Mouse (Mus musculus) stomach, embryonic 14.5 days (tissue): ENCODE results near the gene Abl1. TPM values are rescaled to one million over a fixed set of nuclear protein-coding genes. Genes with fewer than 3 reads are reported as not detected.

Experiments used
- ATAC-seq: fragments of 200-750 bp; cut with Nextera tagmentation; 2 replicates; pipeline ENCODE4 v1.8.0; 2017; ENCODE audit warnings: low read depth, moderate TSS enrichment; ENCODE audit not compliant: insufficient number of reproducible peaks, insufficient read depth, low FRiP score
- H3K27ac ChIP-seq: fragments of 300-500 bp; sonication (generic); 2 replicates; pipeline ENCODE4 v1.5.1; 2014; ENCODE audit warnings: mild to moderate bottlenecking, low read length, moderate library complexity, mixed read lengths
- H3K27me3 ChIP-seq: fragments of 300-500 bp; sonication (generic); 2 replicates; pipeline ENCODE4 v1.6.1; 2014; ENCODE audit warnings: low read length, control low read depth, mixed read lengths; ENCODE audit not compliant: control insufficient read depth, insufficient read depth
- H3K36me3 ChIP-seq: fragments of 300-500 bp; sonication (generic); 2 replicates; pipeline ENCODE4 v1.6.1; 2014; ENCODE audit warnings: mild to moderate bottlenecking, control low read depth, low read length, moderate library complexity, mixed read lengths; ENCODE audit not compliant: control insufficient read depth, insufficient read depth
- H3K4me1 ChIP-seq: fragments of 300-500 bp; sonication (generic); 2 replicates; pipeline ENCODE4 v1.6.1; 2014; ENCODE audit warnings: low read length, control low read depth, mixed read lengths; ENCODE audit not compliant: control insufficient read depth, insufficient read depth
- H3K4me2 ChIP-seq: fragments of 300-500 bp; sonication (generic); replicated peaks from 2 replicates; pipeline ENCODE4 v1.6.1; 2014; ENCODE audit warnings: low read depth, low read length, control low read depth
- H3K4me3 ChIP-seq: fragments of 300-500 bp; sonication (generic); 2 replicates; pipeline ENCODE4 v1.5.1; 2014; ENCODE audit warnings: low read depth, low read length, control low read depth
- H3K9ac ChIP-seq: fragments of 300-500 bp; sonication (generic); replicated peaks from 2 replicates; pipeline ENCODE4 v1.6.1; 2014; ENCODE audit warnings: low read depth, mild to moderate bottlenecking, control low read depth, low read length, moderate library complexity, mixed read lengths
- H3K9me3 ChIP-seq: fragments of 300-500 bp; sonication (generic); 2 replicates; pipeline ENCODE4 v1.6.1; 2016; ENCODE audit warnings: low read depth, low read length, control low read depth; ENCODE audit not compliant: control insufficient read depth
- WGBS: fragments of 180-500 bp; shearing (Covaris S2); extraction: QIAGEN DNeasy Blood & Tissue Kit; methylation state at CpG from one replicate; pipeline ENCODE4 v1.1.7; 2014; 5-methylcytosine and 5-hydroxymethylcytosine counted together
- polyA plus RNA-seq: library from polyadenylated mRNA; unstranded; fragments of >200 nt; fragmentation: Nextera tagmentation; extraction: Ambion mirVana; gene quantifications from 2 replicates; pipeline ENCODE4 v1.2.1, GENCODE M21; 2014

Gene Abl1
- polyA plus RNA-seq, 1 experiment from 2014 or later: 46.4 TPM

DNA sequence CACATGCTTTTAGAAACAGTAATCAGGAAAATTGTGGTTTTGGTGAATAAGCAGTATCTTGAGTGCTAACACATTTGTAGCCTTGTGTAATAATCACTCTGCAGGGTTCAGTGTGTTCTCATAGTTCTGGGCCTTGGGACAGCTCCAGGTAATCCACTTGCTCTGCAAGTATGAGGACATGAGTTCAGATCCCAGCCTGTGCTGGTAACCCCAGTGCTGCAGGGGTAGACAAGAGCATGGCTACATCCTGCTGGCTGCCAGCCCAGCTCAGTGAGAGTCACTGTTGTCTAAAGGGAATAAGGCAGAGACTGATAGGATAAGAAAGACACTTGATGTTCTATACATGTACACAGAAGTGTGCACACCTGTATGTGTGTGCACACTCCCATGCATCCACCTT is 17.7 kb downstream of the Abl1 start:
- H3K4me2 ChIP-seq: no peak overlapping the region
- no peaks in the 10 kb centered on the region for H3K36me3 ChIP-seq
- no peaks in the 10 kb centered on the region for H3K4me1 ChIP-seq
- no peak for ATAC-seq
- H3K4me3 ChIP-seq: no peak overlapping the region
- H3K27me3 ChIP-seq: no peaks in the 10 kb centered on the region
- H3K9me3 ChIP-seq: no peaks in the 10 kb centered on the region
- no peak overlapping the region for H3K9ac ChIP-seq
- no peak overlapping the region for H3K27ac ChIP-seq

DNA sequence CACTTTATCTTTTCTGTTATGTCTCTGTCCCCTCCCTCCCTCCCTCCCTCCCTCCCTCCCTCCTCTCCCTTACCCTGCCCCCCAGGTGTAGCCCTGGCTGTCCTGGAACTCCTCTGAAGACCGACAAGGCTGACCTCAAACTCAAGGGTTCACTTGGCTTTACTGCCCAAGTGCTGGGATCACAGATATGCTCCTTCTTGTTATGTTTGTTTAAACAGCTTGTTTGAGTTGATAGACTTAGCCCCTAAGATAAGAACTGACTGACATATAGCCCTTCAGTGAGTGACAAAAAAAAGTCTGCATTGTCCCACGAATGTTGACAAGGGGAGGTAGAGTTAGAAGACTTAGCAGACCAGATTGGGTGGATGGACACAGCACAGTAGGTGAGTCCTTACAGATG is 18.4 kb downstream of the Abl1 start:
- H3K4me1 ChIP-seq: no peaks in the 10 kb centered on the region
- H3K4me3 ChIP-seq: no peak overlapping the region
- no peak for ATAC-seq
- WGBS: 24% methylated on average over 2 of the region's 2 CpGs
- H3K4me2 ChIP-seq: no peak overlapping the region
- H3K9ac ChIP-seq: no peak overlapping the region
- H3K36me3 ChIP-seq: no peaks in the 10 kb centered on the region
- H3K27ac ChIP-seq: no peak overlapping the region
- H3K27me3 ChIP-seq: no peaks in the 10 kb centered on the region
- no peaks in the 10 kb centered on the region for H3K9me3 ChIP-seq

DNA sequence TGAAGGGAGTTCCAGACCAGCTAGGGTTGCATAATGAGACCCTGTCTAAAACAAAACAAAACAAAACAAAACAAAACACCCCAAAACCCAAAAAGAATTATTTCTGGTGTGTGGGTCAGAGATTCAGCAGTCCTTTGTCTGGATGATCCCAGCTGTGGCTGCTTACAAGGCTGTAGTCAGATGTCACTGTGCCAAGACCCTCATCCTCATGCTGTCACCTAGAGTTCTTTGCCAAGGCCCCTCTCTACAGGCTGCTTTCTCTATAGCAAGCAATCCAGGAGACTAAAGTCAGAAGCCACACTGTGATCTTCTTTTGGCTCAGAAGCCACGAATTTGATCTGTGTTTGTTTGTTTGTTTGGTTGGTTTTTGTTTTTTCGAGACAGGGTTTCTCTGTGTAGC is 24.5 kb downstream of the Abl1 start:
- H3K27me3 ChIP-seq: no peaks in the 10 kb centered on the region
- 82% methylated on average over 2 of the region's 2 CpGs for WGBS
- H3K27ac ChIP-seq: no peak overlapping the region
- no peak for ATAC-seq
- H3K4me1 ChIP-seq: no peaks in the 10 kb centered on the region
- no peaks in the 10 kb centered on the region for H3K36me3 ChIP-seq
- H3K9ac ChIP-seq: no peak overlapping the region
- H3K4me3 ChIP-seq: no peak overlapping the region
- H3K4me2 ChIP-seq: no peak overlapping the region
- no peaks in the 10 kb centered on the region for H3K9me3 ChIP-seq

DNA sequence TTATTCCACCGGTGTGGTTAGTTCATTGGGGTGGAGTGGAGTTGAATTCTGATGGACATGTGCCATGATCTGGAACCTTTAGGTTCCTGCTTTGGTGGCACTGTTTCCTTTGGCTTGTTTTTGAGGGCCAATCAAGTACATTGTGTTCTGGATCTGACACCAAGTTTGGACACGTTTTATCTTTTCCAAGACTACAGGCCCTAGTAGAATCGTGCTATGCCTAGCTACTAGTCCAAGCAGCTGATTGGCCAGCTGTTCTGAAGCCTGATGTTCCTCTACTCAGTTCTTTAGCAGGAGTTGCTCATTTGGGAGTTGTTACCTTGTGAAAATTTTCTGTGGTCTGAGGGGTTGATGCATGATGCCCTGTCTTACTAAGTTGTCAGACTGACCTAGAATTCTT is 25.6 kb downstream of the Abl1 start:
- no peak for ATAC-seq

DNA sequence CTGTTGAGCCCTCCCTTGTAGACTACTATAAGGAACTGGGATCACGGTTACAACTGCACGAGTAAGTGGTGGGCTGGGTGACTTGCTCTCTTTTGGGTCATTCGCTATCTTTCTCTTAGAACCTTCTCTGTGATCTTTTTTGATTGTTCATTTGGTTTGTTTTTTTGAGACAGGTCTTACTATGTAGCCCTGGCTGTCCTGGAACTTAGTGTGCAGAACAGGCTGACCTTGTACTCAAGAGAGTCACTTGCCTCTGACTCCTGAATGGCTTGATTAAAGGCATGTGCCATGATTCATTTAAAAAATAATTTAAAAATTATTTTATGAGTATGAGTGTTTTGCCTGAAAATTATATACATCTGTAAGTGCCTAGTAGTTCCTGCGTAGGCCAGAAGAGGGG is 26.6 kb downstream of the Abl1 start:
- Histone ChIP-seq H3K9me3 (no peaks in the 10 kb centered on the region), H3K36me3 (no peaks in the 10 kb centered on the region), H3K27me3 (no peaks in the 10 kb centered on the region), H3K4me3 (no peak overlapping the region), H3K27ac (no peak overlapping the region), H3K4me1 (no peaks in the 10 kb centered on the region), H3K4me2 (no peak overlapping the region), H3K9ac (no peak overlapping the region)
- no peak for ATAC-seq
- 91% methylated on average over 4 of the region's 4 CpGs for WGBS

More for the DNA sequence above, 25.6 kb downstream of the Abl1 start:
- no peaks in the 10 kb centered on the region for H3K4me1 ChIP-seq
- H3K4me3 ChIP-seq: no peak overlapping the region
- H3K4me2 ChIP-seq: no peak overlapping the region
- H3K27ac ChIP-seq: no peak overlapping the region
- no peaks in the 10 kb centered on the region for H3K9me3 ChIP-seq
- WGBS: 84% methylated on average over 3 of the region's 3 CpGs
- H3K27me3 ChIP-seq: no peaks in the 10 kb centered on the region
- no peak overlapping the region for H3K9ac ChIP-seq
- H3K36me3 ChIP-seq: no peaks in the 10 kb centered on the region

DNA sequence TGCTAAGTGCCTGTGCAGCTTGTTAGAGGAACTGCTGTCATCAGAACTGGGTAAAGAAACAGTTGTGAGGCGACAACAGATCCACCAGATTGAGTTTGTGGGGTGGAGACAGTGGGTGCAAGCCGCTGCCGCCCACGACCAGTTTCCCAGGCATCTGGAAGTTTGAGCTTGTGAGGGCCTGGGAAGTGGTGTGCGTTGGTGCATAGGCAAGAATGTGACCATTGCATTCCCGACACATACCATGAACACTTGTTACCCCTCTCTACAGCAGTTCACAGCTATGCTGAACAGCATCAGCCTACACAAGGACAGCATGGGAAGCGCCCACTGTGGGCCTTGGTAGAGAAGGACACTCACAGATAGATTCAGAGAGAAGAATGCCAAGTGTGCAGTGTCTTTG is 27.8 kb downstream of the Abl1 start:
- no peaks in the 10 kb centered on the region for H3K4me1 ChIP-seq
- no peak for ATAC-seq
- WGBS: 88% methylated on average over 7 of the region's 7 CpGs
- no peaks in the 10 kb centered on the region for H3K9me3 ChIP-seq
- H3K4me2 ChIP-seq: no peak overlapping the region
- no peaks in the 10 kb centered on the region for H3K27me3 ChIP-seq
- no peak overlapping the region for H3K27ac ChIP-seq
- no peak overlapping the region for H3K9ac ChIP-seq
- no peaks in the 10 kb centered on the region for H3K36me3 ChIP-seq
- no peak overlapping the region for H3K4me3 ChIP-seq

DNA sequence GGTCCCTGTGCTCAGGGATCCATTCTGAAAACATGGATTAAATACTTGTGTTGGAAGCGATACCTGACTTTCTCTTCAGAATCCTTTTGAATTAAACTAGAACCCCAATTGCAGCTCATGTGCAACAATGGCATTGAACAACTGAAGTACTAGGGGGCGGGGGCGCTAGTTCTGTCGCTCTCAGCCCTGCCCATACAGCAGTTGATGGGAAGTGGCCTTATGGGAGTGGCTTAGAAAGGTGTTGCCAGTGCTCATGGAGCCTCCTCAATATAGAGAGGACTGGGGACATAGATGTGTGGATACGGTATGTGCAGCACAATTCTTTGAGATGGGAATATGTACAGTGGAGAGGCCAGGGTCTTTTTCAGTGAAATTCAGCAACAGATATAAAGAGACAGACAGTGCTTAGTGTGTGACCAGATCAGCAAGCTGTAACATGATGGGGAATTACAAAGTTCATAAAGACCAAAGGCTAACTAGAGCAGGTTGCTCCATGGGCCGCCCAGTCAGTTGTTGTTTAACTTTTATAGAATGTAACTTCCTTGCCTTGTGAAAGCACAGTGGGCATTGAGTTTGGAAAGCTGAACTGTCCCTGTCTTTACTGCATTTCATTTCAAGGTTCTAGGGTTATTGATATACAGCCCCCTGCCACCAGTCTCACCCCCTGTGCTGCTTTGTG is 31.2 kb downstream of the Abl1 start:
- H3K36me3 ChIP-seq: no peaks in the 10 kb centered on the region
- no peaks in the 10 kb centered on the region for H3K27me3 ChIP-seq
- no peak overlapping the region for H3K27ac ChIP-seq
- WGBS: 85% methylated on average over 6 of the region's 6 CpGs
- H3K4me2 ChIP-seq: no peak overlapping the region
- H3K9me3 ChIP-seq: no peaks in the 10 kb centered on the region
- no peak overlapping the region for H3K9ac ChIP-seq
- no peak for ATAC-seq
- H3K4me1 ChIP-seq: no peaks in the 10 kb centered on the region
- H3K4me3 ChIP-seq: no peak overlapping the region

DNA sequence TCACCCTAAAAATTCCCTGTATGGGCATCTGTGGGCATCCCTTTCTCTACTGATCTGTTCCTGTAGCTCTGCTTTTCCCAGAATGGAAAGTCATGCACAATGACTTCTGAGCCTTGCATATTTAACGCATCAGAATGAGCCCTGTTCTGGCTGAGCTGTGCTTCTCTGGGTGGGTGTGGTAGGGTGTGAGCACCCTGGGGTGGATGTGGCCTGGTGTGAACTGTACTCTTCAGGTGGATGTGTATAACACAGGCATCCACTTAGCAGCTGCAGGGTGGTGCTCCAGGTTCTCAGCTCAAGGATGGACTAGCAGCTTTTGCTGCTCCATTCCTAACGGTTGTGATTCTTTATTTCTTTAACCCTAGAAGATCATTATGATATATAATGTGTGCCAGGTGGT is 31.8 kb downstream of the Abl1 start:
- 70% methylated on average over 2 of the region's 2 CpGs for WGBS
- no peak overlapping the region for H3K27ac ChIP-seq
- H3K27me3 ChIP-seq: no peaks in the 10 kb centered on the region

DNA sequence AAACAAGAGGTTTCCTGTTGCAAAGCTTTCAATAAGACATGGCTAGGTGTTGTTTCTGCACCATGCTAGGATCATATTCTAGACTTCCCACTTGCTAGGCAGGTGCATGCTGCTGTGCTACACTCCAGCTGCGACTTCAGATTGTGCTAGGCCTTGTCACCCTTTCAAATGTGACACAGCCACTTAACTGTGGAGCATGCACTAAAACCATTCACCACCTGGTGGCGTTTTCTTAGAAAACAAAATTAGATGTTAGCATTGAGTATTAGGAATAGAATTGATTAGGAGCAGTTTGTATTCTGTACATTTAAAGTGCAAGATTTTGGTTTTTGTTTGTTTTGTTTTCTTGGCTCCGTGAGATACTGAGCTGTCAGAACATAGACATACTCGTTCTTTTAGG is 32.6 kb downstream of the Abl1 start:
- no peak overlapping the region for H3K4me2 ChIP-seq
- H3K27me3 ChIP-seq: no peaks in the 10 kb centered on the region
- H3K4me3 ChIP-seq: no peak overlapping the region
- ATAC-seq: no peak
- H3K27ac ChIP-seq: no peak overlapping the region
- no peaks in the 10 kb centered on the region for H3K9me3 ChIP-seq
- no peak overlapping the region for H3K9ac ChIP-seq
- H3K36me3 ChIP-seq: no peaks in the 10 kb centered on the region
- H3K4me1 ChIP-seq: no peaks in the 10 kb centered on the region
- WGBS: 65% methylated on average over 4 of the region's 4 CpGs

More for the DNA sequence above, 31.8 kb downstream of the Abl1 start:
- no peaks in the 10 kb centered on the region for H3K4me1 ChIP-seq
- no peak overlapping the region for H3K4me3 ChIP-seq
- ATAC-seq: no peak
- H3K9me3 ChIP-seq: no peaks in the 10 kb centered on the region
- H3K4me2 ChIP-seq: no peak overlapping the region
- H3K36me3 ChIP-seq: no peaks in the 10 kb centered on the region
- H3K9ac ChIP-seq: no peak overlapping the region
